Mouse (Mus musculus): ENCODE results near the gene Ciao2a. TPM values are rescaled to one million over a fixed set of nuclear protein-coding genes. Genes with fewer than 3 reads are reported as not detected.

Gene Ciao2a
- 70.3 and 80.4 TPM in 2 replicates for polyA plus RNA-seq (2015; fragmentation: Nextera tagmentation; extraction: Ambion mirVana)

GRCm38 (mm10) chr9:66126456-66127192 lies at the start of gene Ciao2a, which contains the start of gene Snx1:
Gene Ciao2a, plus strand, starts transcription at chr9:66126611.
Gene Snx1, minus strand, starts transcription at chr9:66126587.

GRCm38 (mm10) chr9:66157958-66158830 lies 31.8 kb downstream of the Ciao2a start, which contains the start of gene Dapk2:
Gene Dapk2, plus strand, starts transcription at chr9:66158223.

Other genes starting within 250 kb of the Ciao2a start
- 11.8 and 13.6 TPM in 2 replicates for gene Pclaf, start 236.4 kb upstream of the Ciao2a start, polyA plus RNA-seq (2015; fragmentation: Nextera tagmentation; extraction: Ambion mirVana)
- gene Trip4, start 217.8 kb upstream of the Ciao2a start, polyA plus RNA-seq (2015; fragmentation: Nextera tagmentation; extraction: Ambion mirVana) = 21.9 and 22.3 TPM in 2 replicates
- 14.0 and 14.4 TPM in 2 replicates for gene Csnk1g1, start 217.7 kb upstream of the Ciao2a start, polyA plus RNA-seq (2015; fragmentation: Nextera tagmentation; extraction: Ambion mirVana)
- gene Ppib, start 66.4 kb upstream of the Ciao2a start, polyA plus RNA-seq (2015; fragmentation: Nextera tagmentation; extraction: Ambion mirVana) = 393 and 396 TPM in 2 replicates
- gene Snx22, start 56.9 kb upstream of the Ciao2a start, polyA plus RNA-seq (2015; fragmentation: Nextera tagmentation; extraction: Ambion mirVana) = 11.0 and 11.6 TPM in 2 replicates
- 57.8 and 60.4 TPM in 2 replicates for gene Snx1, start within 50 bp of the Ciao2a start, polyA plus RNA-seq (2015; fragmentation: Nextera tagmentation; extraction: Ambion mirVana)
- gene Dapk2, start 31.6 kb downstream of the Ciao2a start, polyA plus RNA-seq (2015; fragmentation: Nextera tagmentation; extraction: Ambion mirVana) = 0.75 and 0.93 TPM in 2 replicates
- gene Herc1, start 223.8 kb downstream of the Ciao2a start, polyA plus RNA-seq (2015; fragmentation: Nextera tagmentation; extraction: Ambion mirVana) = 24.7 and 32.4 TPM in 2 replicates